Mouse (Mus musculus) ovary, postnatal 36 days (tissue): ENCODE results near the gene Syce2.

Source experiments
- DNase-seq: peaks from one replicate; pipeline ENCODE4 v3.0.0; 2022; ENCODE audit warnings: low spot score, mixed read lengths

Gene Syce2

DNA sequence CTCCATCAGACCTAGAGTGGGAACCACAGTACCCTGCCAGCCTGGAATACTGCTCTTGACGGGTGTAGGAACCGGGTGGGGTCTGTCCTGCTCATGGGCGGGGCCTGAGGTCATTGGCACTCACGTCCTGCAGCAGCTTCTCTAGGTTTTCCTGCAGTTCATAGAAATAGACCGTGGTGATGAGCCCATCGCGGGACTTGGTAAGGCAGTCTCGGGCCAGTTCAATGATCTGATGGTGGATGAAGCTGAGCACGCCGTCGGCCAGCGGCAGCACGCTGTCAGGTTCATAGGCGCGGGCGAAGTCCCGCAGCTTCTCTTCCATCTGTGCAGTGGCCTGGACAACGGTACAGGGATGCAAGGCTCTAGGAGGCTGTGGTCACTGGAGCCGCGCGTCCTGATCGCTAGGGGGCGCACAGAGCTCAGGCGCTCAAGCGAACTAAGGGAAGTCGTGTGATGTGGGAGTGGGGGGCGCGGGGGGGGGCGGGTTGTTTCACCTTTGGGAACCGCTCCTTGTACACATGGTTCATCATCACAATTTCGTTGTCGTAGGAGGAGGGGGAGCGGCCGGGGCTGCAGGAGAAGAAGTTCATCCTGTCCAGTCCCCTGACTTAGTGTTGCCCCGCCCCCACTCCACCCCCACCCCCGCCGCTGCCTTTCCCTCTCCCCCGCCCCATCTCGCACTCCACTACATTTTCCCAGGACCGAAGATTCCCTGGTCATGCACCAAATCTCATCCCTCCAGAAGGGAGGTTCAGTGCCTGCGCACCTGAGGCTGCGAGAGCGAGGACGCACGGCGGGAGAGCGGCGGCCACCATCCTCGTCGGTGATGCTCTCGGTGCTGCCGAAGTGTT is 56.8 kb downstream of the Syce2 start:
- peak; percentile 65 for DNase-seq

DNA sequence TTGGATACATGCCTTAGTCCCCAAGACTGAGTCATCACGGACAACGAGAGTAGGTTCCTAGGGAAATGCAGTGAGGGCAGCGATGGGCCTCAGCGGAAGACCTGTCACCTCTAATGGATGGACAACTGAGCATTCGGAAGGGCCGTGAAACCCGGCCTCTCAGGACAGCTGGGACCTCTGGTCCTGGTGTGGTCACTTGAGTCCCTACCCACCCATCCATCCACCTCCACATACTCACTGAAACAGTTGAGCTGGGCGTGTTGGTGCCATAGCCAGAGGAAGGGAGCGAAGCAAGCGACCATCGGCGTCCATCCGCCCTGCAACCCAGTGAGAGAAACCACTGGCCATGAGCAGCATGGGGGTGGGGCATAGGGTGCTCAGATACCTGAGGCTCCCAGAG is 58.7 kb downstream of the Syce2 start:
- no peak for DNase-seq

DNA sequence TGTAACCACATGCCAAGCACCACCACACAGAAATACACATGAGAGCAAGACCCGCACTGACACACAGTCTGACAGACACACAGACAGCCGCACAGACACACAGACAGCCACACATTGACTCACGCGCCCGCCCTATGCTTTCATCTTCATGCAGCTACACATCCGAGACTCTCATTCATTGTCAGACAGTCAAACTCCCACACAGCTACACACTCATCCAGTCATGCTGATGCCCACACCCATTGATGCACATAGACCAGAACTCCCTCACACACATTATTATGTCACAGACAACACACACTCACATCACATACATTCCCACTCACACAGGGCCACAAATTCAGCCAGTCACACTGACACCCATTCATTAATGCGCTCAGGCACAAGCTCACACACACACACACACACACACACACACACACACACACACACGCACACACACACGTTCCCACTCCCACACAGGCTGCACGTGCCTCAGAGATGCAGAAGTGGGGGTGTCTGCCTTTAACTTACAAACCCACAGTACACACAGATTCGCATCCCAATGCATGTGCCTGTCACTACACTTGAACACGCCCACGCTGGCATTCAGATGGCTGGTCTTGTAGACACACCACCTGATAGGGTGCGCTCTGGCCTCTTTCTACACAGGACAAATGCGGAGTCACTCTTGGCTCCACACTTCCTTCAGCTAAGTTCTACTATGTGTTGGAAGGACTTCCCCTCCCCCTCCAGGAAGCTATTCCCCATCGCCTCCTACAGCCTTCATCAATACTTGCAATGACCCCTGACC is 62.1 kb downstream of the Syce2 start:
- DNase-seq = no peak

DNA sequence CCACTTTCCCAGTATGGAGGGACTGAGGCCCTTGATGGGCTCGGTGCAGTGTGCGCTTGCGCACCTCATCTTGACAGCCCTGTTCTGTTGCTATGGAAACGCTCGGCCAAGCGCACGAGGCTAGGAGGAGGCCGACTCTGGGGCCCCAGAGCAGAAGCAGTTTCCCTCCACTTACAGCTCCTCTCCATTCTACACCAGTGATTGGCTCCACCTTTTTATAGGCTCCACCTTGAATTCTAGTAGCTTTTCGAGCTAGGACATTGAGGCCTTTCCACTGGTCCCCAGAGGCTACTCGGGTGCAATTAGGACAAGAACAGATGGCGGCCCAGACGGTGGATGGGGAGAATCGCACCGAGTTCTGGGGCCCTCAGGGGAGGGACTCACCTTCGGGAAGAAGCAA is 62.9 kb downstream of the Syce2 start:
- no peak for DNase-seq

DNA sequence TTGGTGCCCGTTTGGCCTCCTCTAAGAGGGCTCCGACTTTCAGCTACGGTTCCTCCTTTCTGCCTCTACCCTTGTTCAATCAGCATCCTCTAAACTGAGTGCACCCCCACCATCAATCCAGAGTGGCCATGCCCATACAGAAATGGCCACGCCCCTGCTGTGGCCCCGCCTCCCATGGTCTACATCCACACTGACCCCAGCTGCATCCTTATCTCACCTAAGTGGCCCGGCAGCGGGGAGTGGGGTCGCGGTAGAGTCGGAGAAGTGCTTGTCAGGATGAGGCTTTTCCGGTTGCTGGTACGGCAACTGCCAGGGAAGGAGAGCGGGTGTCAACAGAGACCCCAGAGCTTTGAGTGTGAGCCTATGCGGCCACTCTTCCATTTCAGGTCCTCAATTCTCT is 63.6 kb downstream of the Syce2 start:
- no peak for DNase-seq

DNA sequence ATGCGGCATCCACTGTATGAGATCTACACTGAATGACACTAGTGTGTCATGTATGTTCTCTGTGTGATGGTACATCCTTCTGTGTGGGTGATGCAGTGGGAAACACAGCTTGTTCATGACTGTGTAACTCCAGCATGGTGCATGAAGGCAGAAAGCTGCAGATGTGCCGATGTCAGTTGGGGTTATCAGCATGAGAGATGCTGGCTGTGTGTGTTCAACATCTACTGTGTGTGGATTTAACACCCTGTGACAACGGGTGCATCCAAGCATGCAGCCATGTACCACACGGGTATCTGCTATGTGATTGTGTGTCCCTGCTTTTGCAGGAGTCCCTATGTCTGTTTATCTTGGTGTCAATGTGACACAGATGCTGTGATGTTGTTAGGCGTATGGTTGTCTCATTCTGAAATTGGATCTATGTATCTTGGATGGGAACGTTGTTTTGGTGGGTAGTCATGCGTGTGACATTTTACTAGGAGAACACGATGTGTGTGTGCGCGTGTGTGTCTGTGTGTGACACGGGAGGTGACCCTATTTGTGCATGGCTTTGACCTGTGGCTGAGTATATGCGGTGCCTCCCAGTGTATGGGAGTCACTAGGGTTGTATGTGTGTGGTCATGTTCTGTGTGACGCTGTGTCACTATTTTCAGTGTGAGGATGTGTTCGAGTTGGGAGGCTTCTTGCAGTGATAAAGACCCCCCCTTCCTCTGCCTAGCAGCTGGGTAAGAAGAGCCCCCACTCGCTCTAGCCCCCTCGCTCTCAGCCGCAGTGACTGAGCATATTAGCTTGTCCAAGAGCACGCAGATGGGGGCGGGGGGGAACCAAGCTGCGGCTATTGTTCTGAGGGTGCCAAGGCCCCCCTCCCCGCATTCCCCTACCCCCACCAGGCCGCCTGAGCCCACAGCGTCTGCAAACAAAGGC is 64.4 kb downstream of the Syce2 start:
- DNase-seq = no peak

DNA sequence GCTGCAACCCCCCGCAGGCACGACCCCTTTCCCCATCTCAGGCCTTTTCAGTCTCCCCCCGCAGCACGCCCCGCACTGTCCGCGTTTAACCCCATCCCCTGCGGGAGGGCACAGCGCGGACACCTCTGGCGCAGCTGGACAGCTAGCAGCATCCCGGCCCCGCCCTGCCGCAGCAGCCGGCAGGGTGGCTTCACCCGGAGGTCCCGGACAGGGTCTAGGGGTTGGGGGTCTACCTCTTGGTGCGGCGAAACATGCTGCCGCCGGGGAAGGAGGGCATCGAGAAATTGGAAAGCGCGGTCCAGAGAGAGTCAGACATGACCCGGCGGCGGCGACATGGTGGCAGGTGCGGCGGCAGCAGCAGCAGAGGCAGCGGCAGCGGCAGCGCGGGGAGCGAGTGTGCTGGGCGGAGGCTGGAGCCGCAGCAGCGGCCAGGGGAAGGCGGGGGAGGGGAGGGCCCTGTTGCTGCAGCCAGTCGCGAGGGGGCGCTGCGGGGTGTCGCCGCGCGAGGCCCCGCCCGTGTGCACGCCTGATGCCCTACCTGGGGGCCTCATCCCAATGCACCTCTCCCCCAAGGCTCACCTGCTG is 65.1 kb downstream of the Syce2 start, which contains the start of gene Mast1:
TSS of gene Mast1 (minus strand) at position 398 of the 585 bp plus-strand sequence.
- DNase-seq = peak; percentile 67
